Mouse (Mus musculus): ENCODE measurements around the gene B130006D01Rik.

- TF ChIP-seq CTCF (IDR thresholded peaks at IDR 0.05): no peak
- no peak for TF ChIP-seq POLR2A (IDR thresholded peaks at IDR 0.05; ENCODE audit: insufficient read depth, low read depth, low read length)
Measured at GRCm38 (mm10) chr11:95675498-95675897, 47.9 kb upstream of the B130006D01Rik start.
